Mouse (Mus musculus) embryonic facial prominence, embryonic 14.5 days (tissue): ENCODE data around the gene Pih1d2. TPM values are rescaled to one million over a fixed set of nuclear protein-coding genes. Genes with fewer than 3 reads are reported as not detected.

Source experiments
- ATAC-seq: fragments of 200-750 bp; cut with Nextera tagmentation; 2 replicates; pipeline ENCODE4 v1.8.0; 2017; ENCODE audit warnings: low read depth, moderate number of reproducible peaks, moderate TSS enrichment
- DNase-seq: peaks from one replicate; pipeline ENCODE4 v3.0.0-alpha.2; 2015; ENCODE audit warnings: low spot score
- H3K27ac ChIP-seq: fragments of 300-500 bp; sonication (generic); replicated peaks from 2 replicates; pipeline ENCODE4 v1.5.1; 2014; ENCODE audit warnings: low read depth, mild to moderate bottlenecking, low read length, moderate library complexity
- H3K27me3 ChIP-seq: fragments of 300-500 bp; sonication (generic); replicated peaks from 2 replicates; pipeline ENCODE4 v1.6.1; 2014; ENCODE audit warnings: low read length; ENCODE audit not compliant: control insufficient read depth, insufficient read depth
- H3K36me3 ChIP-seq: fragments of 300-500 bp; sonication (generic); 2 replicates; pipeline ENCODE4 v1.6.1; 2014; ENCODE audit warnings: low read length, mixed read lengths; ENCODE audit not compliant: control insufficient read depth, insufficient read depth
- H3K4me1 ChIP-seq: fragments of 300-500 bp; sonication (generic); 2 replicates; pipeline ENCODE4 v1.6.1; 2014; ENCODE audit warnings: antibody characterized with exemption, low read length; ENCODE audit not compliant: control insufficient read depth, insufficient read depth
- H3K4me2 ChIP-seq: fragments of 300-500 bp; sonication (generic); 2 replicates; pipeline ENCODE4 v1.6.1; 2014; ENCODE audit warnings: low read depth, mild to moderate bottlenecking, low read length, moderate library complexity, mixed read lengths
- H3K4me3 ChIP-seq: fragments of 300-500 bp; sonication (generic); 2 replicates; pipeline ENCODE4 v1.5.1; 2014; ENCODE audit warnings: low read depth, mild to moderate bottlenecking, low read length
- H3K9ac ChIP-seq: fragments of 300-500 bp; sonication (generic); 2 replicates; pipeline ENCODE4 v1.6.1; 2014; ENCODE audit warnings: low read depth, mild to moderate bottlenecking, low read length, moderate library complexity, mixed read lengths
- H3K9me3 ChIP-seq: fragments of 300-500 bp; sonication (generic); 2 replicates; pipeline ENCODE4 v1.6.1; 2016; ENCODE audit warnings: low read length; ENCODE audit not compliant: control insufficient read depth
- WGBS: fragments of 180-500 bp; shearing (Covaris S2); extraction: QIAGEN DNeasy Blood & Tissue Kit; methylation state at CpG from one replicate; pipeline ENCODE4 v1.1.7; 2014; 5-methylcytosine and 5-hydroxymethylcytosine counted together
- polyA plus RNA-seq: library from polyadenylated mRNA; unstranded; fragments of >200 nt; fragmentation: Nextera tagmentation; extraction: Ambion mirVana; gene quantifications from 2 replicates; pipeline ENCODE4 v1.2.1, GENCODE M21; 2014

Gene Pih1d2
- polyA plus RNA-seq, 1 experiment from 2014 or later: 5.8 TPM

GRCm38 (mm10) chr9:50646826-50647370, 29.8 kb downstream of the Pih1d2 start:
- no peak for ATAC-seq
- Histone ChIP-seq H3K36me3 (peaks cover 88% of the 10 kb centered on the region), H3K4me2 (no peak overlapping the region), H3K27ac (no peak overlapping the region), H3K9ac (no peak overlapping the region), H3K4me3 (no peak overlapping the region), H3K27me3 (no peaks in the 10 kb centered on the region), H3K9me3 (no peaks in the 10 kb centered on the region), H3K4me1 (no peaks in the 10 kb centered on the region)
- DNase-seq: no peak
- WGBS: 77% methylated on average over 10 of the region's 10 CpGs

GRCm38 (mm10) chr9:50650503-50650902, 33.4 kb downstream of the Pih1d2 start:
- H3K27ac ChIP-seq: no peak overlapping the region
- H3K4me1 ChIP-seq: no peaks in the 10 kb centered on the region
- ATAC-seq (no peak), DNase-seq (no peak)
- 93% methylated on average over 10 of the region's 10 CpGs for WGBS
- no peaks in the 10 kb centered on the region for H3K27me3 ChIP-seq
- H3K9ac ChIP-seq: no peak overlapping the region
- H3K36me3 ChIP-seq: peaks cover 89% of the 10 kb centered on the region
- H3K4me2 ChIP-seq: no peak overlapping the region
- H3K4me3 ChIP-seq: no peak overlapping the region
- no peaks in the 10 kb centered on the region for H3K9me3 ChIP-seq

- Histone ChIP-seq H3K9me3 (no peaks in the 10 kb centered on the region), H3K4me2 (peak overlapping the region; percentile 76), H3K27me3 (no peaks in the 10 kb centered on the region), H3K9ac (peak overlapping the region; percentile 80), H3K27ac (peak overlapping the region; percentile 59; the same call in 1 of the 2 replicates), H3K36me3 (peaks cover 35% of the 10 kb centered on the region), H3K4me3 (peak overlapping the region; percentile 69), H3K4me1 (peaks cover 4% of the 10 kb centered on the region; the same call in 1 of the 2 replicates)
- 16% methylated on average over 5 of the region's 5 CpGs for WGBS
- ATAC-seq (no peak), DNase-seq (peak; percentile 36)
These were observed 41.3 kb downstream of the Pih1d2 start for GRCm38 (mm10) chr9:50658391-50658790.

- Histone ChIP-seq H3K27me3 (no peaks in the 10 kb centered on the region), H3K27ac (peak overlapping the region; percentile 59), H3K36me3 (peaks cover 29% of the 10 kb centered on the region), H3K9ac (peak overlapping the region; percentile 80), H3K4me3 (peak overlapping the region; percentile 69), H3K9me3 (no peaks in the 10 kb centered on the region), H3K4me1 (peaks cover 4% of the 10 kb centered on the region; the same call in 1 of the 2 replicates), H3K4me2 (peak overlapping the region; percentile 76)
- WGBS: 0% methylated on average over 13 of the region's 28 CpGs
- ATAC-seq (peak; percentile 51; the same call in 1 of the 2 replicates), DNase-seq (peak; percentile 7)
These were observed 41.8 kb downstream of the Pih1d2 start for GRCm38 (mm10) chr9:50658941-50659388.

- peak within 1 kb of the TSS; percentile 69 for H3K4me3 ChIP-seq
- H3K4me1 ChIP-seq: peaks cover 4% of the 10 kb centered on the region; the same call in 1 of the 2 replicates
- peak within 1 kb of the TSS; percentile 76 for H3K4me2 ChIP-seq
- H3K9me3 ChIP-seq: no peaks in the 10 kb centered on the region
- H3K27me3 ChIP-seq: no peaks in the 10 kb centered on the region
- H3K27ac ChIP-seq: peak within 1 kb of the TSS; percentile 59
- DNase-seq (peak; percentile 95), ATAC-seq (peak; percentile 96)
- peak within 1 kb of the TSS; percentile 80 for H3K9ac ChIP-seq
- H3K36me3 ChIP-seq: peaks cover 23% of the 10 kb centered on the region
- 0% methylated on average over 58 of the region's 63 CpGs for WGBS
These were observed 42.5 kb downstream of the Pih1d2 start, which contains the start of gene Dlat for GRCm38 (mm10) chr9:50659392-50660217. Gene Dlat, minus strand, starts transcription at chr9:50659780.

- Histone ChIP-seq H3K36me3 (peaks cover 27% of the 10 kb centered on the region), H3K9ac (peak overlapping the region; percentile 26; the same call in 1 of the 2 replicates), H3K4me3 (peak overlapping the region; percentile 69), H3K4me2 (peak overlapping the region; percentile 76), H3K9me3 (no peaks in the 10 kb centered on the region), H3K27me3 (no peaks in the 10 kb centered on the region), H3K4me1 (peaks cover 4% of the 10 kb centered on the region; the same call in 1 of the 2 replicates), H3K27ac (no peak overlapping the region)
- 19% methylated on average over 12 of the region's 12 CpGs for WGBS
- DNase-seq (peak; percentile 14), ATAC-seq (no peak)
These were observed 43.3 kb downstream of the Pih1d2 start for GRCm38 (mm10) chr9:50660431-50660830.

GRCm38 (mm10) chr9:50664826-50665225, 47.7 kb downstream of the Pih1d2 start:
- DNase-seq (no peak), ATAC-seq (no peak)
- no peaks in the 10 kb centered on the region for H3K27me3 ChIP-seq
- 91% methylated on average over 5 of the region's 5 CpGs for WGBS
- H3K4me1 ChIP-seq: peaks cover 4% of the 10 kb centered on the region; the same call in 1 of the 2 replicates
- no peak overlapping the region for H3K4me3 ChIP-seq
- no peaks in the 10 kb centered on the region for H3K9me3 ChIP-seq
- H3K27ac ChIP-seq: no peak overlapping the region
- peaks cover 31% of the 10 kb centered on the region for H3K36me3 ChIP-seq
- H3K4me2 ChIP-seq: no peak overlapping the region
- no peak overlapping the region for H3K9ac ChIP-seq

GRCm38 (mm10) chr9:50666442-50666841, 49.3 kb downstream of the Pih1d2 start:
- no peak overlapping the region for H3K4me2 ChIP-seq
- DNase-seq (no peak), ATAC-seq (no peak)
- no peaks in the 10 kb centered on the region for H3K9me3 ChIP-seq
- no peaks in the 10 kb centered on the region for H3K27me3 ChIP-seq
- 80% methylated on average over 6 of the region's 6 CpGs for WGBS
- no peak overlapping the region for H3K27ac ChIP-seq
- H3K9ac ChIP-seq: no peak overlapping the region
- no peak overlapping the region for H3K4me3 ChIP-seq
- peaks cover 31% of the 10 kb centered on the region for H3K36me3 ChIP-seq
- H3K4me1 ChIP-seq: no peaks in the 10 kb centered on the region
